Mouse (Mus musculus) embryonic facial prominence, embryonic 14.5 days (tissue): ENCODE measurements around the gene Abr. TPM values are rescaled to one million over a fixed set of nuclear protein-coding genes. Genes with fewer than 3 reads are reported as not detected.
A peak's percentile ranks its signal among the peaks of the same experiment; 100 is the strongest.

ENCODE experiments used
- ATAC-seq: fragments of 200-750 bp; cut with Nextera tagmentation; 2 replicates; pipeline ENCODE4 v1.8.0; 2017; ENCODE audit warnings: low read depth, moderate number of reproducible peaks, moderate TSS enrichment
- DNase-seq: peaks from one replicate; pipeline ENCODE4 v3.0.0-alpha.2; 2015; ENCODE audit warnings: low spot score
- H3K27ac ChIP-seq: fragments of 300-500 bp; sonication (generic); replicated peaks from 2 replicates; pipeline ENCODE4 v1.5.1; 2014; ENCODE audit warnings: low read depth, mild to moderate bottlenecking, low read length, moderate library complexity
- H3K27me3 ChIP-seq: fragments of 300-500 bp; sonication (generic); replicated peaks from 2 replicates; pipeline ENCODE4 v1.6.1; 2014; ENCODE audit warnings: low read length; ENCODE audit not compliant: control insufficient read depth, insufficient read depth
- H3K36me3 ChIP-seq: fragments of 300-500 bp; sonication (generic); 2 replicates; pipeline ENCODE4 v1.6.1; 2014; ENCODE audit warnings: low read length, mixed read lengths; ENCODE audit not compliant: control insufficient read depth, insufficient read depth
- H3K4me1 ChIP-seq: fragments of 300-500 bp; sonication (generic); 2 replicates; pipeline ENCODE4 v1.6.1; 2014; ENCODE audit warnings: antibody characterized with exemption, low read length; ENCODE audit not compliant: control insufficient read depth, insufficient read depth
- H3K4me2 ChIP-seq: fragments of 300-500 bp; sonication (generic); 2 replicates; pipeline ENCODE4 v1.6.1; 2014; ENCODE audit warnings: low read depth, mild to moderate bottlenecking, low read length, moderate library complexity, mixed read lengths
- H3K4me3 ChIP-seq: fragments of 300-500 bp; sonication (generic); 2 replicates; pipeline ENCODE4 v1.5.1; 2014; ENCODE audit warnings: low read depth, mild to moderate bottlenecking, low read length
- H3K9ac ChIP-seq: fragments of 300-500 bp; sonication (generic); 2 replicates; pipeline ENCODE4 v1.6.1; 2014; ENCODE audit warnings: low read depth, mild to moderate bottlenecking, low read length, moderate library complexity, mixed read lengths
- H3K9me3 ChIP-seq: fragments of 300-500 bp; sonication (generic); 2 replicates; pipeline ENCODE4 v1.6.1; 2016; ENCODE audit warnings: low read length; ENCODE audit not compliant: control insufficient read depth
- WGBS: fragments of 180-500 bp; shearing (Covaris S2); extraction: QIAGEN DNeasy Blood & Tissue Kit; methylation state at CpG from one replicate; pipeline ENCODE4 v1.1.7; 2014; 5-methylcytosine and 5-hydroxymethylcytosine counted together
- polyA plus RNA-seq: library from polyadenylated mRNA; unstranded; fragments of >200 nt; fragmentation: Nextera tagmentation; extraction: Ambion mirVana; gene quantifications from 2 replicates; pipeline ENCODE4 v1.2.1, GENCODE M21; 2014

The Abr gene
- polyA plus RNA-seq, 1 experiment from 2014 or later = 35.3 TPM

GRCm38 (mm10) chr11:76385017-76385416 is 237.1 kb downstream of the Abr start:
- 67% methylated on average over 4 of the region's 4 CpGs for WGBS
- H3K27me3 ChIP-seq = no peaks in the 10 kb centered on the region
- H3K36me3 ChIP-seq = no peaks in the 10 kb centered on the region
- H3K9me3 ChIP-seq = no peaks in the 10 kb centered on the region
- H3K27ac ChIP-seq = peak overlapping the region; percentile 64
- H3K4me3 ChIP-seq = no peak overlapping the region
- no peak overlapping the region for H3K9ac ChIP-seq
- H3K4me2 ChIP-seq = no peak overlapping the region
- no peak for DNase-seq
- H3K4me1 ChIP-seq = peaks cover 47% of the 10 kb centered on the region
- ATAC-seq = no peak; the same call in 1 of the 2 replicates

DNA sequence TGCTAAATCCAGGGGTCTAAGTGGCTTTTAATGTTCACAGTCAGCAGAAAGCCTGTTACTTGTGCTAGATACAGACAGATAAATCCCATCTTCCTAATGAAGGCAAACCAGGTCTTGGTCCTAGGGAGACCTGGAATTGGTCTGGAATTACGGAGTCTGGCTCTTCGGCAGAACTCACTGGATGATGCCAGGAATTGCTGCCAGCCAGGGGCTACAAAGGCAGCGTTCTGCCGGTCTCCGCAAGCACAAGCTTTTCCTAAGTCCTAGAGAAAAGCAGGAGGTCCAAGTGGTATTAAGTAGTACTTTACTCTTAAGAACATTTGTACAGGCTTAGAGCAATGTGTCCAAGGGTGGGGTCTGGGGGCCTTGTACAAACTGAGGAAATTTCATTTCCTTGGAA is 237.8 kb downstream of the Abr start:
- 63% methylated on average over 5 of the region's 5 CpGs for WGBS
- Histone ChIP-seq H3K4me1 (peaks cover 43% of the 10 kb centered on the region), H3K27ac (peak overlapping the region; percentile 64)

DNA sequence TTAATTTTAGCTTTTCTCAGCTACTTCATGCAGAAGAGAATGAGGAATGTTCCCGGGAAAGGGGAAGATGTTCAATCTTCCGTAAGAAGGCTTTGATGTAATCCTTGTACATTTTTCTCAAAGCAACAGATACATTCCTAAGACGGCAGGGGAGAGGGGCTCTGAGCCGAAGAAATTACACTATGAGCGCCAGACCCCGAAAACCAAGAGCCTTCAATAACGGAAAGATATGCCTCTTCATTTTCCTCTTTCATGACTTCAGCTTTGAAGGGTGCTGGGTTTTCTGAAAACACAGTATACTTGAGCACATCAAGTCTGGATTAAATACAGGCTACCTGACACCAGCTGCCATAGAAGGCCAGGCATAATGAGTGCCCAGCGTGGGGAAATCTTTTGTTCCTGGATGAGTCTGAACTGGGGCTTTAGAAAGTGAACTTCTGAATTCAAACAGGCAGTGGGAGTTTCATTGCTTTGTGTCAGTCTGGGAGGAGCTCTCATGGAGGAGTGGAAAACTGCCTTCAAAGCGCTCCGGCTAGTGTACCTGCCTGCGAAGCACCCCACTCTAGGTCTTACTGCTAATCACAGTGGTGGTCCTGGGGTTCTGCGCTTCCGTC is 239.3 kb downstream of the Abr start:
- 44% methylated on average over 13 of the region's 13 CpGs for WGBS
- Histone ChIP-seq H3K4me2 (no peak overlapping the region), H3K27ac (peak overlapping the region; percentile 50; the same call in 1 of the 2 replicates), H3K36me3 (no peaks in the 10 kb centered on the region), H3K4me3 (no peak overlapping the region), H3K9me3 (no peaks in the 10 kb centered on the region), H3K27me3 (no peaks in the 10 kb centered on the region), H3K4me1 (peaks cover 46% of the 10 kb centered on the region), H3K9ac (no peak overlapping the region)
- DNase-seq = peak; percentile 74
- peak; percentile 70 for ATAC-seq

More for the DNA sequence above, 237.8 kb downstream of the Abr start:
- DNase-seq (no peak), ATAC-seq (no peak)
- no peaks in the 10 kb centered on the region for H3K27me3 ChIP-seq
- no peaks in the 10 kb centered on the region for H3K9me3 ChIP-seq
- no peak overlapping the region for H3K4me3 ChIP-seq
- H3K9ac ChIP-seq = no peak overlapping the region
- H3K4me2 ChIP-seq = no peak overlapping the region
- no peaks in the 10 kb centered on the region for H3K36me3 ChIP-seq

DNA sequence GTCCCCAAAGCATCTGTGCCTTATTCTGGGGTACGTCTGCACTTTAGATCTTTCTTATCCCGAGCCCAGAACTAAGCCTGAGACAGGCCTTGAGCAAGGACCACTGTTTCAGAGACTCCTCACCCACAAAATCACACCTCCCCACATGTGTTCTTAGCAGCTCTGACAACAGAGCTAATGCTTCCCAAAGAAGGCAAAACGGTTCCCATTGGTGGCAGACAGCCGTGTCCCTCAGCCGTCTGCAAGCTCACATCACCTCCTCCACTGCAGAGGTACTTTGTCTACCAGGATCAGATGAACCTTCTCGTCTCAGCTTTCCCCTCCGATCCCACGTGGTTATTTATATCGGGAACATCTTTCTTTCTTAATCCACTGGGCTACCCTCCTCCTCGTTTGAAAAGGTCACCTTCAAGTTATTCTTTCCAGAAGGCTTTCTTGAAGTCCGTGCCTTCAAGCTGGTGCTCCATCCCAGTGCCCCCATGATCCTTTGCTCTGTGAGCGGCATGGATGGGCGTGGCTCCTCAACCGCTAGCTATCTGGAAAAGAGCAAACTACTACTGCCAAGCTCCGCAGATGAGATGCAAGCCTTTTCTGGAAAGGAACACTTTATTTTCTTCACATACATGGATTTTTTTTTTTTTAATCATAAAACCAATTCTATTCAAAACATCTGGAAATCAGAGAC is 240.8 kb downstream of the Abr start:
- H3K27me3 ChIP-seq = no peaks in the 10 kb centered on the region
- H3K9me3 ChIP-seq = no peaks in the 10 kb centered on the region
- H3K4me3 ChIP-seq = no peak overlapping the region
- H3K4me2 ChIP-seq = no peak overlapping the region
- H3K36me3 ChIP-seq = no peaks in the 10 kb centered on the region
- 65% methylated on average over 15 of the region's 15 CpGs for WGBS
- DNase-seq = no peak
- H3K27ac ChIP-seq = no peak overlapping the region
- no peak for ATAC-seq
- no peak overlapping the region for H3K9ac ChIP-seq
- H3K4me1 ChIP-seq = peaks cover 52% of the 10 kb centered on the region

- DNase-seq (no peak), ATAC-seq (no peak)
- no peaks in the 10 kb centered on the region for H3K36me3 ChIP-seq
- no peaks in the 10 kb centered on the region for H3K27me3 ChIP-seq
- 41% methylated on average over 11 of the region's 11 CpGs for WGBS
- peaks cover 56% of the 10 kb centered on the region for H3K4me1 ChIP-seq
- no peaks in the 10 kb centered on the region for H3K9me3 ChIP-seq
- H3K9ac ChIP-seq = no peak overlapping the region
- no peak overlapping the region for H3K27ac ChIP-seq
- no peak overlapping the region for H3K4me3 ChIP-seq
- no peak overlapping the region for H3K4me2 ChIP-seq
Measured at GRCm38 (mm10) chr11:76379921-76380544, 242.1 kb downstream of the Abr start.

GRCm38 (mm10) chr11:76376425-76376824 is 245.7 kb downstream of the Abr start:
- H3K27ac ChIP-seq = no peak overlapping the region
- peaks cover 58% of the 10 kb centered on the region for H3K4me1 ChIP-seq
- DNase-seq (no peak), ATAC-seq (no peak)
- 83% methylated on average over 3 of the region's 3 CpGs for WGBS
- H3K9ac ChIP-seq = no peak overlapping the region
- H3K36me3 ChIP-seq = no peaks in the 10 kb centered on the region
- H3K4me2 ChIP-seq = no peak overlapping the region
- no peak overlapping the region for H3K4me3 ChIP-seq
- no peaks in the 10 kb centered on the region for H3K27me3 ChIP-seq
- H3K9me3 ChIP-seq = no peaks in the 10 kb centered on the region

DNA sequence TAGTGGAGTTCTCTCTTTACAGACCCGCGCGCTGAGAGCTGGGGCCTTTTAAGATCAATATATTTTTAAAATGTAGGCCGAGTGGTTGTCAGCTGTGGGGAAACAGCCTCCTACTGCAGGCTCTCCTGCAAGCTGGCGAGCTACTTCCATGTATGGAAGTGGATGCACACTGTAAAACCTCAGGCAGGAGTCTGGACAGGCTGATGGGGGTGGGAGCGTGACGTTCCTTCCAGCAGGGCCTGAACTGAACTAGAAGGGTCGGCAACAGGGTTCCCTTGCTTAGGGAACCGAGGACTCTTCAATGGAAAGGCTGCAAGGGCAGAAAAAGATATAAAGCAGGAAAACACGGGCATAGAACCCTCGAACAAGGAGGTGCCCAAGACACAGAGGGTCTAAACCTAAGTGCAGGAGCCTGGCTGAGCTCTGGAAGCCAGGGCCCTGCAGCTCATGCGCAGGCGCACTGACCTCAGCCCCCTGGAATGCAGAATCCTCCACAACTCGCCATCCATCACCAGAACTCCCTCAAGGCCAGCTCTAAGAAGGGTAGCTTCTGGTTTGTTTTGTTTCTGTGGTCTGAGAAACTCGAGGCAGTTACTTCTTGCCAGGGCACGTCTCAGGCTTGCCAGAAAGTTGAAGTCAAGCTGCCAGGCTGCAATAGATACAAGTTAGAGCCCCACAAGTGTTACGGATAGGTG is 247.5 kb downstream of the Abr start:
- Histone ChIP-seq H3K36me3 (no peaks in the 10 kb centered on the region), H3K9me3 (no peaks in the 10 kb centered on the region), H3K4me1 (peaks cover 61% of the 10 kb centered on the region), H3K27me3 (no peaks in the 10 kb centered on the region), H3K4me2 (peak overlapping the region; percentile 24; the same call in 1 of the 2 replicates), H3K27ac (peak overlapping the region; percentile 88), H3K9ac (peak overlapping the region; percentile 35; the same call in 1 of the 2 replicates), H3K4me3 (no peak overlapping the region)
- DNase-seq (peak; percentile 94), ATAC-seq (peak; percentile 89)
- 30% methylated on average over 16 of the region's 17 CpGs for WGBS

DNA sequence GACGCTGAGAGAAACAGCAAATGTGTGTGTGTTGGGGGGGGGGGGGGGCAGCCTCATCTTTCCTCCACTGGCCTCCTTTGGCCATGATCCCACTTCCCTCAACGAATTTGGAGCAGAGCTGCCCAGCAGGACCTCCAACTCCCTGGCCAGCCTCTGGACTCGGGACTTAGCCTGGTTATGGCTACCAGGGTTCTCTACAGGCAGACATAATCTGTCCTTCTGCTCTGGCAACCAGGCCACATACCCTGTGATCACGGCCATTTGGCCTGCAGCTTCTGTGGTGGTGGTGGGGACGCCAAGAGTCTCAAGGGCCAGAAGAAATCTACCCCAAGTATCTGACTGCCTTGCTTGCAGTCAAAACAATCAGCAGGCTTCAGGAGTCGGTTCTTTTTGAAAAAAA is 249.6 kb downstream of the Abr start:
- Histone ChIP-seq H3K36me3 (no peaks in the 10 kb centered on the region), H3K27ac (peak overlapping the region; percentile 52; the same call in 1 of the 2 replicates), H3K27me3 (no peaks in the 10 kb centered on the region), H3K4me3 (no peak overlapping the region), H3K4me1 (peaks cover 55% of the 10 kb centered on the region), H3K9me3 (no peaks in the 10 kb centered on the region), H3K4me2 (no peak overlapping the region), H3K9ac (0 out of 2 replicates have a peak overlapping the region, but pooled peaks have one; percentile 14)
- DNase-seq (no peak), ATAC-seq (no peak)
- 45% methylated on average over 6 of the region's 6 CpGs for WGBS
